Mouse (Mus musculus): Measurements from ENCODE around the gene Pabpc4. TPM values are rescaled to one million over a fixed set of nuclear protein-coding genes. Genes with fewer than 3 reads are reported as not detected.
"Not testable (repeated sequence)": the region's sequence is repeated elsewhere in the genome, so short reads cannot be mapped to it uniquely, and the experiment has no call there.

Pabpc4 gene
- polyA plus RNA-seq, 1 experiment from 2014 or later, result 110 TPM

- Histone ChIP-seq H3K27ac (no peak overlapping the region), H3K9ac (no peak overlapping the region), H3K4me1 (no peaks in the 10 kb centered on the region), H3K36me3 (no peaks in the 10 kb centered on the region), H3K4me3 (no peak overlapping the region), H3K27me3 (replicated peaks) (peaks cover 13% of the 10 kb centered on the region), H3K4me2 (no peak overlapping the region), H3K9me3 (replicated peaks) (no peaks in the 10 kb centered on the region)
- ATAC-seq, result no peak
- WGBS (ENCODE audit: insufficient replicate concordance), result 17% methylated on average over 5 of the region's 5 CpGs
Measured at GRCm38 (mm10) chr4:123254617-123255016, 7.5 kb upstream of the Pabpc4 start.

- Histone ChIP-seq H3K27ac (no peak overlapping the region), H3K9me3 (replicated peaks) (no peaks in the 10 kb centered on the region), H3K4me3 (no peak overlapping the region), H3K27me3 (replicated peaks) (peaks cover 17% of the 10 kb centered on the region), H3K9ac (no peak overlapping the region), H3K4me1 (no peaks in the 10 kb centered on the region), H3K4me2 (no peak overlapping the region), H3K36me3 (no peaks in the 10 kb centered on the region)
- WGBS (ENCODE audit: insufficient replicate concordance), result 31% methylated on average over 8 of the region's 8 CpGs
- no peak for ATAC-seq
Measured at GRCm38 (mm10) chr4:123260071-123260746, 1.9 kb upstream of the Pabpc4 start.

GRCm38 (mm10) chr4:123271063-123271462, 8.9 kb downstream of the Pabpc4 start:
- no peaks in the 10 kb centered on the region for H3K9me3 ChIP-seq (replicated peaks)
- H3K36me3 ChIP-seq, result no peaks in the 10 kb centered on the region
- H3K4me1 ChIP-seq, result no peaks in the 10 kb centered on the region
- H3K27ac ChIP-seq, result no peak overlapping the region
- no peak overlapping the region for H3K4me2 ChIP-seq
- no peak overlapping the region for H3K4me3 ChIP-seq
- 64% methylated on average over 3 of the region's 3 CpGs for WGBS (ENCODE audit: insufficient replicate concordance)
- H3K9ac ChIP-seq, result no peak overlapping the region
- no peak for ATAC-seq
- H3K27me3 ChIP-seq (replicated peaks), result peaks cover 11% of the 10 kb centered on the region

DNA sequence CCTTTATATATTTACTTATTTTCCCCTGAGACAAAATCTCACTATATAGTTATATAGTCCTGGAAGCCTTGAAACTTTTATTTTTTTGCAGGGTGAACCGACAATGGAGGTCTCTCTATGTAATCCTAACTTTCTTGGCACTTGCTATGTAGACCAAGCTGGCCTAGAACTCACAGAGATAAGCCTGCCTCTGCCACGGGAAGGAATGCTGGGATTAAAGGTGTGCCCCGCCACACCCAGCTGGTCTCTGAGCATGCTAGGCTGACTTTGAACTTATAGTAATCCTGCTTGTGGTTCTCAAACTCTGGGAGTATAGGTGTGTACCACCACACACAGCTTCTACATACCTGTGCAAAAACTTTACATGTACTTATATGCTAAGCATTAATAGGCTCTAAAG, 18.0 kb downstream of the Pabpc4 start:
- H3K36me3 ChIP-seq, result peaks cover 15% of the 10 kb centered on the region
- H3K27ac ChIP-seq, result no peak overlapping the region
- H3K4me2 ChIP-seq, result no peak overlapping the region
- H3K27me3 ChIP-seq (replicated peaks), result peaks cover 7% of the 10 kb centered on the region; the same call in 1 of the 2 replicates
- H3K9me3 ChIP-seq (replicated peaks), result no peaks in the 10 kb centered on the region
- no peak overlapping the region for H3K9ac ChIP-seq
- ATAC-seq, result no peak
- WGBS (ENCODE audit: insufficient replicate concordance), result 47% methylated on average over 3 of the region's 3 CpGs
- H3K4me1 ChIP-seq, result peaks cover 28% of the 10 kb centered on the region
- H3K4me3 ChIP-seq, result no peak overlapping the region

DNA sequence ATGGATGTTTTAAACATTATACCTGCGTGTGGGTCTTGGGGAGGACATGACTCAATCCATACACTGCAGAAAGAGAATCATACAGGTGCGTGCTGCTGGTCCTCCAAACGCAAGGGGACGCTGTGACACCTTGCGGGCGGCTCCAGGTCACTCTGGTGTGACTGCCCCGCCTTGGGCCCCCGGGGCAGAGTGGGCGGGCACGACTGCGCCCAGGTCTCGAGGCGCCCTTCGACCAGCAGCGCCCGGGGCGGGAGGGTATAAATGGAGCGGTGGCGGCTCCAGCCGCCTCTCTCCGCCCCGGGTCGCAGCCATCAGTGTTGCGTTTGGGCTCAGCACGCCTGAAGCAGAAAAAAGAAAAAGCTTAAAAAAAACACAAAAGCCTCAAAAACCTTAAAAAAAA, 20.3 kb downstream of the Pabpc4 start:
- under 1% methylated on average over 25 of the region's 25 CpGs for WGBS (ENCODE audit: insufficient replicate concordance)
- peak; percentile 87 for ATAC-seq
- H3K9ac ChIP-seq, result peak overlapping the region; percentile 95; the same call in 1 of the 2 replicates

DNA sequence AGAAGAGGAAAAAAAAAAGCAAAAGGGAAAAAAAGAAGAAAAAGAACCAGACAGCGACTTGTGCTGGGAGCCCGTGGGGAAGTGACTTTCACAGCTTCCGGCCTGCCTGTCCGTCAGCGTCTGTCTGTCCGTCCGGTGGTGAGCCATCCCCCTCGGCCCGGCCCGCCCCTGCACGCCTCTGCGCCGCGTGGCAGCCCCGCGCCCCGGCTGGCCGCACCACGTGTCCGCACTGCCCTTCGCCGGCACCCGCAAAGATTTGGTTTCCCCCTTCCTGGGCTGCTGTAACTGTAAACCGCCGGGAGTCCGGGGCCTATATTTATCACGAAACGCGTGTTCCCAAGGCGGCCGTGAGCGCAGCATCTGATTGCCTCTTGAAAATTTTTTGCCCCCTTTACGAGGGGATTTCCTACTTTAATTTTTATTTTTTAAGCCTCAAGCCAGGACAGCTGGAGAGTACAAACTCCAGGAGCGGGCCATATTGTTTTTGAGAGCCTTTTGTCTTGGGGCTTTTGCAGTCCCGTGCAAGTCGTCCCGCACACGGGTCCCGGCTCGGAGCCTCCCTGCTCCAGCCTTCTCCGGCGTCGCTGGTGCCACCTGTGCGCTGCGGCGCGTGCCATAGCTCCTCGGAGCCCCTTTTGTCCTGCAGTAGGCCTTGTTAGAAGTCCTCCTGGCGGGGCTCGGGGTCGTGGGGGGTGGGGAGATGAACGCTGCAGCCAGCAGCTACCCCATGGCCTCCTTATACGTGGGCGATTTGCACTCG, 20.9 kb downstream of the Pabpc4 start:
- ATAC-seq, result peak; percentile 30; the same call in 1 of the 2 replicates
- Histone ChIP-seq H3K36me3 (peaks cover 45% of the 10 kb centered on the region), H3K4me1 (peaks cover 56% of the 10 kb centered on the region), H3K4me3 (peak overlapping the region; percentile 73), H3K4me2 (peak overlapping the region; percentile 82), H3K27ac (peak overlapping the region; percentile 96), H3K9ac (peak overlapping the region; percentile 95)
- H3K27me3 ChIP-seq (replicated peaks); H3K9me3 ChIP-seq (replicated peaks): not testable (repeated sequence)
- WGBS (ENCODE audit: insufficient replicate concordance), result under 1% methylated on average over 47 of the region's 55 CpGs

More for the DNA sequence above, 20.3 kb downstream of the Pabpc4 start:
- Histone ChIP-seq H3K36me3 (peaks cover 39% of the 10 kb centered on the region), H3K27me3 (replicated peaks) (no peaks in the 10 kb centered on the region), H3K4me2 (peak overlapping the region; percentile 82), H3K27ac (peak overlapping the region; percentile 96; the same call in 1 of the 2 replicates), H3K9me3 (replicated peaks) (no peaks in the 10 kb centered on the region), H3K4me1 (peaks cover 50% of the 10 kb centered on the region), H3K4me3 (peak overlapping the region; percentile 73)

DNA sequence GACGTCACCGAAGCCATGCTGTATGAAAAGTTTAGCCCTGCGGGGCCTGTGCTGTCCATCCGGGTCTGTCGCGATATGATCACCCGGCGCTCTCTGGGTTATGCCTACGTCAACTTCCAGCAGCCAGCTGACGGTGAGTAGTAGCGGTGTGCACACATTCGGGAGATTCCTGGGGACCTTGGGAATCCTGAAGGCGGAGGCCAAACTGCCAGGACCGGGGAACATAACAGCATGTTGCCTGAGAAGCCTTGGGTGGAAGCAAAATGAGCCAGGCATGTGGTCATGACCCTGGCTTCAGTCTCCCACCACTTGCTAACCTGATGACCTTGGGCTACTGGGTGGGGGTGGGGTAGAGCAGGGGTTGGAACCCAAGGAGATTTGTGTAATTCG, 21.5 kb downstream of the Pabpc4 start:
- WGBS (ENCODE audit: insufficient replicate concordance), result under 1% methylated on average over 15 of the region's 15 CpGs
- peak overlapping the region; percentile 95 for H3K9ac ChIP-seq
- H3K9me3 ChIP-seq (replicated peaks); ATAC-seq; H3K27me3 ChIP-seq (replicated peaks): not testable (repeated sequence)
- peak overlapping the region; percentile 96 for H3K27ac ChIP-seq
- H3K36me3 ChIP-seq, result peaks cover 51% of the 10 kb centered on the region
- H3K4me2 ChIP-seq, result peak overlapping the region; percentile 82
- H3K4me1 ChIP-seq, result peaks cover 62% of the 10 kb centered on the region
- H3K4me3 ChIP-seq, result peak overlapping the region; percentile 73

- H3K4me2 ChIP-seq, result peak overlapping the region; percentile 82
- H3K4me3 ChIP-seq, result peak overlapping the region; percentile 73
- peak; percentile 40 for ATAC-seq
- H3K9ac ChIP-seq, result peak overlapping the region; percentile 95
- no peaks in the 10 kb centered on the region for H3K9me3 ChIP-seq (replicated peaks)
- H3K36me3 ChIP-seq, result peaks cover 64% of the 10 kb centered on the region
- H3K27ac ChIP-seq, result peak overlapping the region; percentile 96
- peaks cover 68% of the 10 kb centered on the region for H3K4me1 ChIP-seq
- H3K27me3 ChIP-seq (replicated peaks), result no peaks in the 10 kb centered on the region
- WGBS (ENCODE audit: insufficient replicate concordance), result 30% methylated on average over 6 of the region's 6 CpGs
Measured at GRCm38 (mm10) chr4:123284731-123285624, 22.8 kb downstream of the Pabpc4 start.

- Histone ChIP-seq H3K27ac (peak overlapping the region; percentile 96), H3K9ac (peak overlapping the region; percentile 95), H3K9me3 (replicated peaks) (no peaks in the 10 kb centered on the region), H3K36me3 (peaks cover 82% of the 10 kb centered on the region), H3K4me1 (peaks cover 69% of the 10 kb centered on the region), H3K27me3 (replicated peaks) (no peaks in the 10 kb centered on the region), H3K4me2 (peak overlapping the region; percentile 82), H3K4me3 (peak overlapping the region; percentile 73)
- ATAC-seq, result peak; percentile 81
- 30% methylated on average over 2 of the region's 2 CpGs for WGBS (ENCODE audit: insufficient replicate concordance)
Measured at GRCm38 (mm10) chr4:123286790-123287189, 24.6 kb downstream of the Pabpc4 start.

- Histone ChIP-seq H3K9me3 (replicated peaks) (no peaks in the 10 kb centered on the region), H3K4me2 (peak overlapping the region; percentile 82), H3K27ac (peak overlapping the region; percentile 96), H3K9ac (0 out of 2 replicates have a peak overlapping the region, but pooled peaks have one; percentile 27), H3K4me3 (no peak overlapping the region), H3K4me1 (peaks cover 72% of the 10 kb centered on the region), H3K36me3 (peaks cover 100% of the 10 kb centered on the region), H3K27me3 (replicated peaks) (no peaks in the 10 kb centered on the region)
- WGBS (ENCODE audit: insufficient replicate concordance), result 92% methylated on average over 12 of the region's 12 CpGs
- no peak for ATAC-seq
Measured at GRCm38 (mm10) chr4:123289038-123289437, 26.9 kb downstream of the Pabpc4 start.

- no peak overlapping the region for H3K27ac ChIP-seq
- no peak overlapping the region for H3K4me3 ChIP-seq
- no peaks in the 10 kb centered on the region for H3K27me3 ChIP-seq (replicated peaks)
- WGBS (ENCODE audit: insufficient replicate concordance), result 92% methylated on average over 3 of the region's 3 CpGs
- no peak overlapping the region for H3K9ac ChIP-seq
- peaks cover 42% of the 10 kb centered on the region for H3K4me1 ChIP-seq
- H3K36me3 ChIP-seq, result peaks cover 100% of the 10 kb centered on the region
- no peaks in the 10 kb centered on the region for H3K9me3 ChIP-seq (replicated peaks)
- no peak overlapping the region for H3K4me2 ChIP-seq
- no peak for ATAC-seq
Measured at GRCm38 (mm10) chr4:123292390-123292789, 30.2 kb downstream of the Pabpc4 start.
